ENCODE assay signal across 28 mouse cellular contexts in genomic region chr8:93048092-93048491, GRCm38 (mm10). TPM values are rescaled to one million over a fixed set of nuclear protein-coding genes. Genes with fewer than 3 reads are reported as not detected.
DNase-seq lines count a peak whose midpoint lies in the region; TF ChIP-seq lines count a peak whose summit lies in the region.
"Had no signal": no experiment of that assay in that cellular context is flagged by ENCODE, and none has a peak within 500 bp of the region (broad histone marks: within the 10 kb centered on the region; RNA-seq: fewer than 3 reads in every experiment).

Gene Ces1a, minus strand, starts transcription at chr8:93048192.

- WGBS in heart, adult 2 months = 78% methylated on average over 3 of the region's 3 CpGs

- no peak for TF ChIP-seq CTCF in heart, adult 2 months (IDR thresholded peaks at IDR 0.05)
- TF ChIP-seq CTCF in cortical plate, adult 2 months (IDR thresholded peaks at IDR 0.05; ENCODE audit: extremely low read depth, insufficient read depth, low read length) = no peak

- H3K27me3 ChIP-seq in heart, adult 2 months (ENCODE audit: control insufficient read depth, insufficient read depth, low read length) = no peaks in the 10 kb centered on the region
- H3K27me3 ChIP-seq: CH12.LX; embryonic facial prominence, embryonic 13.5 days; embryonic facial prominence, embryonic 15.5 days; forebrain, embryonic 12.5 days; Patski had no signal

- DNase-seq in heart, adult 11 months = peak; percentile 70
- no peak for DNase-seq in heart, adult 2 months
- peak; percentile 42 for DNase-seq in 3T3-L1 (ENCODE audit: low read depth, low spot score)
- no peak for DNase-seq in layer of hippocampus, adult 18-20 months (ENCODE audit: low spot score in 2 of 2)
- DNase-seq: adrenal gland, adult 8-10 months; adrenal gland, postnatal 14 days; adrenal gland, postnatal 36 days; B cell, adult 2 months; cerebellum, adult 11-12 months; cerebellum, adult 2 months; cerebellum, adult 9-10 months; cerebellum, postnatal 10 days; cerebellum, postnatal 25 days; embryo, embryonic 11 days had no signal

- H3K9ac ChIP-seq in heart, adult 2 months (ENCODE audit: low read depth, low read length) = no peak within 1 kb of the TSS
- H3K9ac ChIP-seq: embryonic facial prominence, embryonic 13.5 days; embryonic facial prominence, embryonic 15.5 days; forebrain, embryonic 12.5 days had no signal

- H3K4me3 ChIP-seq in heart, adult 2 months = no peak within 1 kb of the TSS
- no peak within 1 kb of the TSS for H3K4me3 ChIP-seq in cortical plate, adult 2 months (ENCODE audit: insufficient read depth, low read length)
- H3K4me3 ChIP-seq: embryonic facial prominence, embryonic 13.5 days; embryonic facial prominence, embryonic 15.5 days; erythroblast, embryonic 14.5 days; forebrain, embryonic 10.5 days; forebrain, embryonic 12.5 days had no signal

- no peak for TF ChIP-seq POLR2A in heart, adult 2 months (IDR thresholded peaks at IDR 0.05; ENCODE audit: insufficient read depth, low read depth, low read length)
- no peak for TF ChIP-seq POLR2A in cortical plate, adult 2 months (IDR thresholded peaks at IDR 0.05; ENCODE audit: extremely low read depth, insufficient read depth, low read length)

- H3K36me3 ChIP-seq in heart, adult 2 months (ENCODE audit: control insufficient read depth, insufficient read depth, low read length) = no peaks in the 10 kb centered on the region
- H3K36me3 ChIP-seq: embryonic facial prominence, embryonic 13.5 days; embryonic facial prominence, embryonic 15.5 days; forebrain, embryonic 10.5 days; forebrain, embryonic 12.5 days; G1E had no signal

- TF ChIP-seq EP300 in heart, adult 2 months (IDR thresholded peaks at IDR 0.05; ENCODE audit: insufficient read depth, low read depth, low read length) = no peak

- intact Hi-C loops in heart, adult 2 months (cut with DNase I) = loop anchor here (2.0 kb wide), 1 partner anchor 37 kb away; no protein-coding TSS in a partner anchor

- no peaks in the 10 kb centered on the region for H3K79me2 ChIP-seq in heart, adult 2 months (replicated peaks; ENCODE audit: control insufficient read depth, insufficient read depth, low read length)

- H3K4me1 ChIP-seq in heart, adult 2 months (ENCODE audit: control insufficient read depth, insufficient read depth, low read length) = no peaks in the 10 kb centered on the region
- H3K4me1 ChIP-seq in cortical plate, adult 2 months (ENCODE audit: control insufficient read depth, insufficient read depth, low read length) = 0 out of 2 replicates have a peak, but pooled peaks cover 1% of the 10 kb centered on the region
- H3K4me1 ChIP-seq: embryonic facial prominence, embryonic 15.5 days; forebrain, embryonic 10.5 days; forebrain, embryonic 12.5 days had no signal

- no peak within 1 kb of the TSS for H3K27ac ChIP-seq in heart, adult 2 months
- 0 out of 2 replicates have a peak within 1 kb of the TSS, but pooled peaks have one; percentile 15 for H3K27ac ChIP-seq in cortical plate, adult 2 months (ENCODE audit: insufficient read depth, low read length)
- H3K27ac ChIP-seq: embryonic facial prominence, embryonic 13.5 days; embryonic facial prominence, embryonic 15.5 days; forebrain, embryonic 10.5 days; forebrain, embryonic 12.5 days had no signal

RNA-seq across cellular contexts. Expression of gene Ces1a, which starts in this region (rescaled TPM):
- total RNA-seq in heart, adult 2 months (2021) = not detected
- polyA plus RNA-seq in heart, adult 2 months (2012; rRNA removed) = not detected in 2 replicates
- polyA plus RNA-seq in cortical plate, adult 2 months (2012; rRNA removed) = 0.08 and 0.09 TPM in 2 replicates
- not detected for total RNA-seq in layer of hippocampus, adult 18-20 months (2021)
- total RNA-seq: adrenal gland, adult 18-20 months; adrenal gland, adult 8-10 months; adrenal gland, postnatal 14 days; adrenal gland, postnatal 36 days; CH12.LX had no signal
- polyA plus RNA-seq: activated CD4-positive, CD25-positive, alpha-beta regulatory T cell, adult 4 months; CD4-positive, CD25-positive, alpha-beta regulatory T cell, adult 4 months; cerebellum, adult 2 months; erythroblast, embryonic 14.5 days; forebrain, embryonic 10.5 days; forebrain, embryonic 12.5 days; forebrain, embryonic 14.5 days; forebrain, embryonic 16.5 days; G1E; Patski had no signal

Comparison
In these comparisons a context has a peak if more than half of its experiments do, and no peak if none do; other contexts are left out.
1. DNase-seq: peak in heart, adult 11 months (single experiment) and 3T3-L1 (single experiment); none in heart, adult 2 months (0 of 2) and layer of hippocampus, adult 18-20 months (0 of 2).